Mouse (Mus musculus) liver, embryonic 12.5 days (tissue): ENCODE data around the gene Tekt3. TPM values are rescaled to one million over a fixed set of nuclear protein-coding genes. Genes with fewer than 3 reads are reported as not detected.

Experiments
- ATAC-seq: fragments of 200-750 bp; cut with Nextera tagmentation; 2 replicates; pipeline ENCODE4 v1.8.0; 2017; ENCODE audit warnings: moderate number of reproducible peaks, mild to moderate bottlenecking, moderate library complexity
- H3K27ac ChIP-seq: fragments of 300-500 bp; sonication (generic); 2 replicates; pipeline ENCODE4 v1.5.1; 2016; ENCODE audit warnings: mild to moderate bottlenecking
- H3K27me3 ChIP-seq: fragments of 300-500 bp; sonication (generic); replicated peaks from 2 replicates; pipeline ENCODE4 v1.6.1; 2016; ENCODE audit warnings: mild to moderate bottlenecking, moderate library complexity
- H3K36me3 ChIP-seq: fragments of 300-500 bp; sonication (generic); 2 replicates; pipeline ENCODE4 v1.6.1; 2016; ENCODE audit warnings: mild to moderate bottlenecking, moderate library complexity
- H3K4me1 ChIP-seq: fragments of 300-500 bp; sonication (generic); 2 replicates; pipeline ENCODE4 v1.6.1; 2016
- H3K4me2 ChIP-seq: fragments of 300-500 bp; sonication (generic); 2 replicates; pipeline ENCODE4 v1.6.1; 2016; ENCODE audit warnings: mild to moderate bottlenecking, moderate library complexity
- H3K4me3 ChIP-seq: fragments of 300-500 bp; sonication (generic); 2 replicates; pipeline ENCODE4 v1.5.1; 2016; ENCODE audit warnings: mild to moderate bottlenecking, moderate library complexity
- H3K9ac ChIP-seq: fragments of 300-500 bp; sonication (generic); 2 replicates; pipeline ENCODE4 v1.6.1; 2016; ENCODE audit warnings: mild to moderate bottlenecking, moderate library complexity
- H3K9me3 ChIP-seq: fragments of 300-500 bp; sonication (generic); replicated peaks from 2 replicates; pipeline ENCODE4 v1.6.1; 2016; ENCODE audit warnings: mild to moderate bottlenecking, moderate library complexity
- WGBS: fragments of 180-500 bp; shearing (Covaris S2); methylation state at CpG from one replicate; pipeline ENCODE4 v1.1.7; 2016; ENCODE audit not compliant: insufficient replicate concordance; 5-methylcytosine and 5-hydroxymethylcytosine counted together
- polyA plus RNA-seq: library from polyadenylated mRNA; unstranded; fragments of >200 nt; fragmentation: Nextera tagmentation; extraction: Ambion mirVana; gene quantifications from 2 replicates; pipeline ENCODE4 v1.2.1, GENCODE M21; 2016

The Tekt3 gene
- polyA plus RNA-seq, 1 experiment from 2014 or later = not detected

DNA sequence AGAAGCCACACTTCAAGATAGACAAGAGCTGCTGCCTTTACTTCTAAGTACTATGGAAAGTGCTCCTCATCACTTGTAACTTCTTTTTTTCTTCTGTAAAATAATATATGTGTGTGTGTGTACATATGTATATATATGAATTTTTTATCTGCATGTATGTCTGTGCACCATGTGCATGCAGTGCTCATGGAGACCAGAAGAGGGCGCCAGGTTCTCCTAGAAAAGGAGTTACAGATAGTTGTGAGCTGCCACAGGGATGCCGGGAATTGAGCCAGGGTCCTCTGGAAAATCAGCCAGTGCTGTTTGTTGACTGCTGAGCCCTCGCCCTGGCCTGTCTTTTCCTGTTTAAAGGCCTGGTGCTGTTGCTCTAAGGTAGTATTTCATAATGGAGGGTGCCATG, 23.1 kb downstream of the Tekt3 start:
- Histone ChIP-seq H3K4me3 (no peak overlapping the region), H3K9me3 (no peaks in the 10 kb centered on the region)

DNA sequence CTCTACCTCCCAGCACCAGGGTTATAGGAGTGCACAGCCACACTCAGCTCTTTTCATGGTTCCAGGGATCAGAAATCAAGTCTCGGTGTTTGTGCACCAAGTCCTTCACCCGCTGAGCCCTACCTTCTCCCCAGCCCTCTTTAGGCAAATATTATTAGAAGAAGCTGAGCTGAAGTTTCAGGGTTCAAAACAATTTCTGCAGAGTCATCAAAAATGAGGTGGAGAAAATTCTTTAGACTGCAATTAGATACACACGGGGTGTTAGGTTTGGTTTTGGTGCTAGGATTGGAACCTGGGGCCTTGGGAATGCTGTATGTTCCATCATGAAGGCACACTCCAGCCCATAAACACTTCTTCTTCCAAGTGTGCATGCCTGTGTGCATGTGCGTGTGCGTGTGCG, 27.2 kb downstream of the Tekt3 start:
- Histone ChIP-seq H3K27ac (no peak overlapping the region), H3K4me1 (no peaks in the 10 kb centered on the region), H3K4me3 (no peak overlapping the region), H3K4me2 (no peak overlapping the region), H3K27me3 (peaks cover 2% of the 10 kb centered on the region; the same call in 1 of the 2 replicates), H3K9me3 (no peaks in the 10 kb centered on the region), H3K9ac (no peak overlapping the region), H3K36me3 (no peaks in the 10 kb centered on the region)
- WGBS = 78% methylated on average over 6 of the region's 6 CpGs
- no peak for ATAC-seq

More for the DNA sequence above, 23.1 kb downstream of the Tekt3 start:
- Histone ChIP-seq H3K27ac (no peak overlapping the region), H3K4me1 (no peaks in the 10 kb centered on the region), H3K4me2 (no peak overlapping the region), H3K9ac (no peak overlapping the region), H3K27me3 (no peaks in the 10 kb centered on the region; the same call in 1 of the 2 replicates), H3K36me3 (no peaks in the 10 kb centered on the region)
- WGBS = 68% methylated on average over 3 of the region's 3 CpGs
- ATAC-seq = no peak

GRCm38 (mm10) chr11:63090210-63090609, 28.8 kb downstream of the Tekt3 start:
- H3K27ac ChIP-seq = no peak overlapping the region
- H3K4me3 ChIP-seq = no peak overlapping the region
- no peak overlapping the region for H3K4me2 ChIP-seq
- H3K36me3 ChIP-seq = no peaks in the 10 kb centered on the region
- no peak for ATAC-seq
- no peak overlapping the region for H3K9ac ChIP-seq
- H3K4me1 ChIP-seq = no peaks in the 10 kb centered on the region
- WGBS = 25% methylated on average over 4 of the region's 4 CpGs
- no peaks in the 10 kb centered on the region for H3K9me3 ChIP-seq
- H3K27me3 ChIP-seq = peaks cover 2% of the 10 kb centered on the region; the same call in 1 of the 2 replicates

- Histone ChIP-seq H3K9me3 (no peaks in the 10 kb centered on the region), H3K4me3 (no peak overlapping the region), H3K4me2 (no peak overlapping the region), H3K27me3 (peaks cover 2% of the 10 kb centered on the region; the same call in 1 of the 2 replicates), H3K9ac (no peak overlapping the region), H3K4me1 (no peaks in the 10 kb centered on the region), H3K36me3 (no peaks in the 10 kb centered on the region), H3K27ac (no peak overlapping the region)
- WGBS = 64% methylated on average over 6 of the region's 6 CpGs
- no peak for ATAC-seq
These were observed 29.5 kb downstream of the Tekt3 start for GRCm38 (mm10) chr11:63090986-63091385.

GRCm38 (mm10) chr11:63092271-63092670, 30.8 kb downstream of the Tekt3 start:
- Histone ChIP-seq H3K4me3 (no peak overlapping the region), H3K4me1 (no peaks in the 10 kb centered on the region), H3K9me3 (no peaks in the 10 kb centered on the region), H3K27me3 (peaks cover 2% of the 10 kb centered on the region; the same call in 1 of the 2 replicates), H3K4me2 (no peak overlapping the region), H3K9ac (no peak overlapping the region), H3K27ac (no peak overlapping the region), H3K36me3 (no peaks in the 10 kb centered on the region)
- 48% methylated on average over 5 of the region's 5 CpGs for WGBS
- ATAC-seq = no peak

DNA sequence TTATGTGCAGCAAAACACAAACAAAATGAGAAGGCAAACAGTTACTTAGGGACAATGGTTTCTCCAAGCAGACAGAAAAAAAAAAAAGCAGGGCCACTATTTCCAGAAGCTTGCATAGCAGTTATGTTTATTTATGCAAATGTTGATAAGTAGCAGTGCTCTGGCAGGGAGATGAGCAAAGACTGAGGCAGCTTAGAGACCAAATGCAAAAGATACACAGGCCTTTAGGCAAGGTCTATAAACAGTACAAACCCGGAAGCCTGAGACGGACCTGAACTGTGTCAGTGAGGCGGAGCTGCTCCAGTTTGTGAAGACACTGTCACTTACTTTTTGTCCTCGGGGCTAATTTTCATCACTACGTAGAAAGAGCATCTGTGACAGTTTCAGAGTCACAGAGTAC, 32.1 kb downstream of the Tekt3 start:
- Histone ChIP-seq H3K4me3 (no peak overlapping the region), H3K9me3 (no peaks in the 10 kb centered on the region), H3K4me1 (no peaks in the 10 kb centered on the region), H3K36me3 (no peaks in the 10 kb centered on the region), H3K27me3 (peaks cover 2% of the 10 kb centered on the region; the same call in 1 of the 2 replicates), H3K27ac (no peak overlapping the region), H3K9ac (no peak overlapping the region), H3K4me2 (no peak overlapping the region)
- WGBS = 61% methylated on average over 5 of the region's 5 CpGs
- ATAC-seq = no peak

DNA sequence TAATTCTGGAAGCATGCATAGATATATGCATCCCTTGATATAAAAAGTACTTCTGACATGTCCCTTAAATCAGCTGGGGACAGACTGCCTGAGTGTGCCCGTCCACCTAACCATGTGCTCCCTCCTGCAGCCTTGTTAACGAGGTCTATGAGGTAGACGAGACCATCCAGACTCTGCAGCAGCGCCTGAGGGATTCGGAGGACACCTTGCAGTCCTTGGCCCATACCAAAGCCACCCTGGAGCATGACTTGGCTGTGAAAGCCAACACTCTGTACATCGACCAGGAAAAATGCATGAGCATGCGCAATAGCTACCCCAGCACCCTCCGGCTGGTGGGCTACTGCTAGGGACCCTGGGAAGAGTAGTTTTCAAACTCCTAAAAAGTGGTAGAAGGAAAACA, 33.0 kb downstream of the Tekt3 start:
- H3K36me3 ChIP-seq = no peaks in the 10 kb centered on the region
- H3K4me1 ChIP-seq = no peaks in the 10 kb centered on the region
- ATAC-seq = no peak
- H3K9ac ChIP-seq = no peak overlapping the region
- no peak overlapping the region for H3K27ac ChIP-seq
- no peak overlapping the region for H3K4me2 ChIP-seq
- no peaks in the 10 kb centered on the region for H3K9me3 ChIP-seq
- 0 out of 2 replicates have a peak, but pooled peaks cover 2% of the 10 kb centered on the region for H3K27me3 ChIP-seq
- H3K4me3 ChIP-seq = no peak overlapping the region
- WGBS = 77% methylated on average over 8 of the region's 8 CpGs

GRCm38 (mm10) chr11:63098016-63098415, 36.6 kb downstream of the Tekt3 start:
- H3K9ac ChIP-seq = no peak overlapping the region
- no peak for ATAC-seq
- no peak overlapping the region for H3K4me3 ChIP-seq
- H3K4me1 ChIP-seq = no peaks in the 10 kb centered on the region
- H3K36me3 ChIP-seq = no peaks in the 10 kb centered on the region
- no peaks in the 10 kb centered on the region for H3K27me3 ChIP-seq
- no peaks in the 10 kb centered on the region for H3K9me3 ChIP-seq
- 71% methylated on average over 3 of the region's 3 CpGs for WGBS
- no peak overlapping the region for H3K27ac ChIP-seq
- no peak overlapping the region for H3K4me2 ChIP-seq

- no peaks in the 10 kb centered on the region for H3K36me3 ChIP-seq
- WGBS = 52% methylated on average over 3 of the region's 3 CpGs
- no peak for ATAC-seq
- H3K4me1 ChIP-seq = no peaks in the 10 kb centered on the region
- H3K27me3 ChIP-seq = no peaks in the 10 kb centered on the region
- H3K4me2 ChIP-seq = no peak overlapping the region
- H3K9ac ChIP-seq = no peak overlapping the region
- no peak overlapping the region for H3K27ac ChIP-seq
- H3K9me3 ChIP-seq = no peaks in the 10 kb centered on the region
- no peak overlapping the region for H3K4me3 ChIP-seq
These were observed 37.9 kb downstream of the Tekt3 start for GRCm38 (mm10) chr11:63099390-63099789.

DNA sequence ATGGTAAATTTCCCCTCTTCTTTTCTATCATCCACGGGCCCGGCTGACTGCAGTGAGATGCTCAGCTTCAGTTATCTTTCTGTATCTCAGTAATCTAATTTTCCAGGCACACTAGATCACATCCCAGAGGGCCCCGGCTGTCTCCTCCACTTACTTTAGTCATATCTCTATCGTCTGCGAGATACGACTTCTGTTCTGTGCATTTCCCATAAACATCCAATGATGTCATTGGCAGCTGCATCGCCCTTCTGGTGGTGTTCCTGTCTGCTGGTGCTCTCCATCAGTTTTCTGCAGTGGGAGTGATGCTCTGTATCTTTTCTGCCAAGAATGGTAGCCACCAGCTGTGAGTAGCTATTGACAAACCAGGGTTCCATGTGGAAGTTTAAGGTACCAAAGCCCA, 41.8 kb downstream of the Tekt3 start:
- Histone ChIP-seq H3K4me2 (no peak overlapping the region), H3K27ac (no peak overlapping the region), H3K9me3 (no peaks in the 10 kb centered on the region), H3K36me3 (no peaks in the 10 kb centered on the region), H3K9ac (no peak overlapping the region), H3K4me3 (no peak overlapping the region), H3K27me3 (no peaks in the 10 kb centered on the region; the same call in 1 of the 2 replicates), H3K4me1 (no peaks in the 10 kb centered on the region)
- WGBS = 75% methylated on average over 7 of the region's 7 CpGs
- no peak for ATAC-seq

- Histone ChIP-seq H3K4me2 (no peak overlapping the region), H3K36me3 (no peaks in the 10 kb centered on the region), H3K9me3 (no peaks in the 10 kb centered on the region), H3K4me1 (no peaks in the 10 kb centered on the region), H3K27me3 (no peaks in the 10 kb centered on the region; the same call in 1 of the 2 replicates), H3K27ac (no peak overlapping the region), H3K4me3 (no peak overlapping the region), H3K9ac (no peak overlapping the region)
- ATAC-seq = no peak
- WGBS = 70% methylated on average over 2 of the region's 2 CpGs
These were observed 42.6 kb downstream of the Tekt3 start for GRCm38 (mm10) chr11:63104026-63104425.

- H3K4me1 ChIP-seq = no peaks in the 10 kb centered on the region
These were observed 47.8 kb downstream of the Tekt3 start for GRCm38 (mm10) chr11:63109230-63109775.

GRCm38 (mm10) chr11:63110329-63110728, 48.9 kb downstream of the Tekt3 start:
- Histone ChIP-seq H3K4me3 (no peak overlapping the region), H3K9ac (no peak overlapping the region), H3K36me3 (no peaks in the 10 kb centered on the region), H3K4me2 (no peak overlapping the region), H3K4me1 (no peaks in the 10 kb centered on the region), H3K27me3 (peaks cover 5% of the 10 kb centered on the region), H3K9me3 (no peaks in the 10 kb centered on the region), H3K27ac (no peak overlapping the region)
- WGBS = 57% methylated on average over 3 of the region's 3 CpGs
- no peak for ATAC-seq

More at GRCm38 (mm10) chr11:63109230-63109775, 47.8 kb downstream of the Tekt3 start:
- H3K9ac ChIP-seq = no peak overlapping the region
- 52% methylated on average over 1 of the region's 1 CpGs for WGBS
- no peak for ATAC-seq
- no peaks in the 10 kb centered on the region; the same call in 1 of the 2 replicates for H3K27me3 ChIP-seq
- no peaks in the 10 kb centered on the region for H3K36me3 ChIP-seq
- H3K9me3 ChIP-seq = no peaks in the 10 kb centered on the region
- no peak overlapping the region for H3K4me2 ChIP-seq
- no peak overlapping the region for H3K4me3 ChIP-seq
- no peak overlapping the region for H3K27ac ChIP-seq
